Comparison of ENCODE assay signal across 9 mouse cellular contexts in genomic region chr8:10154439-10154745, GRCm38 (mm10). TPM values are rescaled to one million over a fixed set of nuclear protein-coding genes. Genes with fewer than 3 reads are reported as not detected.
DNase-seq lines count a peak whose midpoint lies in the region; ATAC-seq and TF ChIP-seq lines count a peak whose summit lies in the region.
"Had no signal": no experiment of that assay in that cellular context is flagged by ENCODE, and none has a peak within 500 bp of the region (broad histone marks: within the 10 kb centered on the region; RNA-seq: fewer than 3 reads in every experiment).

No protein-coding gene starts in this region.

- no peaks in the 10 kb centered on the region for H3K9me3 ChIP-seq in ES-E14 (ENCODE audit: control insufficient read depth, insufficient read depth, low read depth, low read length)
- no peaks in the 10 kb centered on the region for H3K9me3 ChIP-seq in hindbrain, embryonic 10.5 days
- peaks cover 12% of the 10 kb centered on the region; the same call in 1 of the 2 replicates for H3K9me3 ChIP-seq in midbrain, embryonic 10.5 days (replicated peaks)

- no peak overlapping the region; the same call in 1 of the 2 replicates for H3K9ac ChIP-seq in ES-E14 (ENCODE audit: insufficient read depth, low read depth, low read length, poor library complexity, severe bottlenecking)

- in situ Hi-C loops in ES-E14 (cut with MboI; ENCODE audit: low sequenced_read_pairs in 2 of 2, unreplicated experiment in 2 of 2), result no loop called here

- no peaks in the 10 kb centered on the region for H3K36me3 ChIP-seq in ES-E14 (ENCODE audit: control insufficient read depth, insufficient read depth, low read length, poor library complexity, severe bottlenecking)
- no peaks in the 10 kb centered on the region for H3K36me3 ChIP-seq in hindbrain, embryonic 10.5 days
- H3K36me3 ChIP-seq in midbrain, embryonic 10.5 days, result no peaks in the 10 kb centered on the region

- H3K27me3 ChIP-seq in hindbrain, embryonic 10.5 days (ENCODE audit: insufficient read depth, poor library complexity, severe bottlenecking), result peaks cover 31% of the 10 kb centered on the region
- peaks cover 35% of the 10 kb centered on the region for H3K27me3 ChIP-seq in midbrain, embryonic 10.5 days (ENCODE audit: low read depth, poor library complexity, severe bottlenecking)

- WGBS in hindbrain, embryonic 10.5 days, result 5% methylated on average over 4 of the region's 4 CpGs
- 2% methylated on average over 4 of the region's 4 CpGs for WGBS in midbrain, embryonic 10.5 days

- DNase-seq in frontal cortex, postnatal 10 days (ENCODE audit: low spot score in 2 of 2), result no peak
- DNase-seq in ES-E14 (ENCODE audit: low read depth, low spot score), result no peak
- peak; percentile 49 for DNase-seq in hindbrain, embryonic 10.5 days (ENCODE audit: low spot score)
- peak; percentile 45 for DNase-seq in midbrain, embryonic 10.5 days (ENCODE audit: low spot score)
- no peak for DNase-seq in layer of hippocampus, postnatal 36 days
- DNase-seq in B cell, adult 2 months, result no peak

- peak overlapping the region; percentile 63 to 77; a peak in 2 of 4 replicates for H3K4me3 ChIP-seq in ES-E14 (ENCODE audit: insufficient read depth in 1 of 2, low read depth in 1 of 2, low read length in 2 of 2, poor library complexity in 1 of 2, severe bottlenecking in 1 of 2)
- peak overlapping the region; percentile 76 for H3K4me3 ChIP-seq in hindbrain, embryonic 10.5 days
- peak overlapping the region; percentile 73 for H3K4me3 ChIP-seq in midbrain, embryonic 10.5 days

- ATAC-seq in frontal cortex, adult (ENCODE audit: low TSS enrichment), result peak; percentile 24; the same call in 1 of the 2 replicates
- ATAC-seq in erythroblast, adult 5-6 weeks (replicated peaks; ENCODE audit: low FRiP score, poor library complexity, severe bottlenecking), result no peak

- H3K4me1 ChIP-seq in ES-E14 (ENCODE audit: control insufficient read depth in 2 of 2, insufficient read depth in 2 of 2, low read length in 2 of 2, poor library complexity in 1 of 2), result 0 out of 4 replicates have a peak, but pooled peaks cover 0 to 2% of the 10 kb centered on the region in 2 experiments
- peaks cover 40% of the 10 kb centered on the region for H3K4me1 ChIP-seq in hindbrain, embryonic 10.5 days (replicated peaks)
- H3K4me1 ChIP-seq in midbrain, embryonic 10.5 days, result peaks cover 29% of the 10 kb centered on the region

- H3K27ac ChIP-seq in ES-E14 (ENCODE audit: insufficient read depth, low read depth, low read length, poor library complexity, severe bottlenecking), result no peak overlapping the region
- peak overlapping the region; percentile 92 for H3K27ac ChIP-seq in hindbrain, embryonic 10.5 days
- peak overlapping the region; percentile 91 for H3K27ac ChIP-seq in midbrain, embryonic 10.5 days (replicated peaks)
- H3K27ac ChIP-seq: macrophage had no signal

TF ChIP-seq in ES-E14, 5 proteins besides CTCF, POLR2A, EP300 and RAD21:
- TF ChIP-seq MAFK (IDR thresholded peaks at IDR 0.05; ENCODE audit: insufficient read depth, low read depth, low read length) (no peak), CHD2 (IDR thresholded peaks at IDR 0.05; ENCODE audit: low read depth, low read length) (no peak), HCFC1 (IDR thresholded peaks at IDR 0.05; ENCODE audit: borderline replicate concordance, insufficient read depth, low read length) (no peak), ZC3H11A (IDR thresholded peaks at IDR 0.05; ENCODE audit: borderline replicate concordance, low read depth, low read length) (no peak), ZNF384 (IDR thresholded peaks at IDR 0.05; ENCODE audit: low read depth, low read length) (no peak)

RNA-seq across cellular contexts. Expression of gene Myo16, which starts 0.7 kb away (rescaled TPM):
- 0.09 TPM in 1 of 2 replicates, not detected in the other for total RNA-seq in ES-E14 (2012; rRNA removed)
- polyA plus RNA-seq in hindbrain, embryonic 10.5 days (2016; fragmentation: Nextera tagmentation; extraction: Ambion mirVana), result 2.8 TPM in 2 replicates
- polyA plus RNA-seq in midbrain, embryonic 10.5 days (2016; fragmentation: Nextera tagmentation; extraction: Ambion mirVana), result 2.5 and 3.1 TPM in 2 replicates
- 10 to 100 TPM; 21.0 to 22.7 TPM for total RNA-seq in layer of hippocampus, postnatal 36 days (2021)
- total RNA-seq in erythroblast, adult 5-6 weeks (2015; ENCODE audit: low replicate concordance), result not detected in 2 replicates
- not detected in 2 replicates for total RNA-seq in erythroblast, adult 5-6 weeks (2017; ENCODE audit: low replicate concordance)
- polyA plus RNA-seq: macrophage had no signal

Comparison
In these comparisons a context has a peak if more than half of its experiments do, and no peak if none do; other contexts are left out.
1. DNase-seq: peak in hindbrain, embryonic 10.5 days (single experiment) and midbrain, embryonic 10.5 days (single experiment); none in frontal cortex, postnatal 10 days (0 of 2), ES-E14 (single experiment), layer of hippocampus, postnatal 36 days (0 of 2) and B cell, adult 2 months (0 of 2).
2. RNA of gene Myo16, which starts 0.7 kb away (total RNA-seq): 21.0 to 22.7 TPM in layer of hippocampus, postnatal 36 days; 0.09 TPM in ES-E14 and not detected in erythroblast, adult 5-6 weeks; every median in the first group is over 10 times any median in the second.
3. Peak in every context shown above with its lines, with median percentiles within 50 percentile points of each other: H3K4me3 ChIP-seq.